Mouse (Mus musculus) ES-Bruce4 (cell line): ENCODE data around the gene Efcab2.

Source experiments
- CTCF ChIP-seq: IDR thresholded peaks from one replicate; pipeline ENCODE4 v1.8.1; 2011; ENCODE audit warnings: low read depth, low read length
- EP300 ChIP-seq: IDR thresholded peaks from 2 replicates; pipeline ENCODE4 v1.6.1; 2011; ENCODE audit warnings: low read depth, low read length; ENCODE audit not compliant: insufficient read depth

DNA sequence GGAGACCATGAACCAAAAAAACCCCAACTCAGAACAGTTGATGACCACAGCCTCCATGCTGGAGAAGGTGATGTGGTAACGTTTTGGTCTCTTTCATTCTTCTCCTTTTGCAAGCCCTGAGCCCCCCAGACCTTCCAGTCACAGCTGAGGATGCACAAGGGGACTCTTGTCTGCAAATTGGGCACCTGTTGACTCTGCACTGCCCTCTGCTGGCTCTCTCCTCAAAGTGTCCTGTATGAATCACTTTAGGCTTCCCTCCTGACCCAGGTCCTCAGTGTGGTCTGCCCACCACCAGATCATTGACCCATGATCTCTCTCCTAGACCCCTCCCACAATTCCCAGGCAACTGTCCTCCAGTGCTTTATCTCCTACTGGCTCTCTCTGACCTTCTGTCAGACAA, 91.0 kb downstream of the Efcab2 start:
- TF ChIP-seq EP300 = no peak
- peak; percentile 74 for TF ChIP-seq CTCF
